Mouse (Mus musculus) spleen, postnatal 14 days (tissue): Measurements from ENCODE around the gene Dnlz.
A peak's percentile ranks its signal among the peaks of the same experiment; 100 is the strongest.

ENCODE experiments used
- DNase-seq, 2 experiments: peaks; one replicate each; pipeline ENCODE4 v3.0.0; 2021 to 2022; ENCODE audit warnings: low spot score in 2 of 2

Gene Dnlz

DNA sequence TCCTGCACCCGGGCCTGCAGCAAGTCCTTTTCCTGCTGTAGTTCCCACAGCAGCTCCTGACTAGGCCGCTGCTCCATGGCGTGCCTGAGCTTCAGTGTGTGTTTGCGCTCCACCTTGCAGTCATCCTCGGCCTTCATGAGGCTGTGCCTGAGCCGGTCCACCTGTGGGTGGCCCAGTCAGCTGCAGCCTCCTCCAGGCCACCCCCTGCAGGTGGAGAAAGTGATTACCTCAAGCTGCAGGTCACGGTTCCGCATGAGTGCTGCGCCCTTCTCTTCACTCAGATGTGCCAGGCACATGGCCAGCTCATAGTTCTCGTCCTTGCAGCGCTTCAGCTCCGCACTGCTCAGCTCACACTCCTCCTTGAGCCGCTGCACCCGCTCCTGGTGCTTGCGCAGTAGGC lies 5.6 kb upstream of the Dnlz start:
- DNase-seq: no peak

DNA sequence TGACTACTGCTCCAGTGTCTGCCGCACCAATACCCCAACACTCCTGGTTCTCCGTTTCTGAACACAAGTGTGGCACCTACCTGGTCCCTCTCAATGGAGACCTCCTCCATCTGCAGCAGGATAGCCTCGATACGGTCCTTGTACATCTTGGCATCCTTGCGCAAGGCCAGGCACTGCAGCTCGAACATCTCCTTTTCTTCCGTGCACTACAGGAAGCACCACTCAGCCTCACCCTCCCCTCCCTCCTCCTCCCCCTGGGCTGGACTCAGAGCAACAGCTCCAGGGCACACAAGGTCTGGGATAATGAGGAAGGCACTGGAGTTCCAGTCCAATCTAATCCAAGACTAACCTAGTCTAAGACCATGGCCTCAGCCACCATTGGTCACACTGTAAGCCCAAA lies 4.8 kb upstream of the Dnlz start:
- DNase-seq: no peak

DNA sequence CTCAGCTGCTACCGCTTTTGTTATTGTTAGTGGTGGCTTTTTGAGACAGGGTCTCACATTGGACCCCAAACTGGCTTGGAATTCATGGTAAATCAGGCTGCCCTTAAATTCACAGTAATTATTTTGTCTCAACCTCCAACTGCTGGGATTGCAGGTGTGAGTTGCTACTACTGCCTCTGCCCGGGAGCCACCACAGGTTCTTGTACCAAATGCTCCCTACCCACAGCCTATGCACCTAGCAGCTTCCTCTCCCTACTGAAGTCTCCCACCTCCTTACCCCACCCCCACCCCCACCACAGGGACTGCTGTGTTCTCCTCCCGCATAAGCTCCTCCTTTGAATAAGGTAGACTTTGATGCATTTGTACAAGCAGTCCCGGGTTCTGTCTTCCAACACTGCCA lies 4.3 kb upstream of the Dnlz start:
- DNase-seq: no peak

DNA sequence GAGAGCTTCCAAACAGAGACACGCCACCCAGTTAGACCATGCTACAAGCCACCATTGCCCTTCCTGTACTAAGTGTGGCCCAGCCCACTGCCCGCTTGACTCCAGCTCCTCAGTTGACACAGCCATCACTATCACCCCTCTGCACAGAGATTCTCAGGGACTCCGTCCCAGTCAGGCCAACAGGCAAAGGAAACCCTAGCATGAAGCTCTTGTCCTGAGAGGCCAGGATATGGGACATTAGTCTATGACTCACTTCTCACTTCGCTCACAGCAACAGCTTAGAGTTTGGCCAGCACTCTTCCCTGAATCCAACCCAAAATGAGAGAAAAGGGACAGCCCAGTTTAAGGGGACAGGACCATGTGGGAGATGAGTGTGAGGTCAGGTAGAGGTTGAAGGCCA lies 2.5 kb upstream of the Dnlz start:
- no peak for DNase-seq

DNA sequence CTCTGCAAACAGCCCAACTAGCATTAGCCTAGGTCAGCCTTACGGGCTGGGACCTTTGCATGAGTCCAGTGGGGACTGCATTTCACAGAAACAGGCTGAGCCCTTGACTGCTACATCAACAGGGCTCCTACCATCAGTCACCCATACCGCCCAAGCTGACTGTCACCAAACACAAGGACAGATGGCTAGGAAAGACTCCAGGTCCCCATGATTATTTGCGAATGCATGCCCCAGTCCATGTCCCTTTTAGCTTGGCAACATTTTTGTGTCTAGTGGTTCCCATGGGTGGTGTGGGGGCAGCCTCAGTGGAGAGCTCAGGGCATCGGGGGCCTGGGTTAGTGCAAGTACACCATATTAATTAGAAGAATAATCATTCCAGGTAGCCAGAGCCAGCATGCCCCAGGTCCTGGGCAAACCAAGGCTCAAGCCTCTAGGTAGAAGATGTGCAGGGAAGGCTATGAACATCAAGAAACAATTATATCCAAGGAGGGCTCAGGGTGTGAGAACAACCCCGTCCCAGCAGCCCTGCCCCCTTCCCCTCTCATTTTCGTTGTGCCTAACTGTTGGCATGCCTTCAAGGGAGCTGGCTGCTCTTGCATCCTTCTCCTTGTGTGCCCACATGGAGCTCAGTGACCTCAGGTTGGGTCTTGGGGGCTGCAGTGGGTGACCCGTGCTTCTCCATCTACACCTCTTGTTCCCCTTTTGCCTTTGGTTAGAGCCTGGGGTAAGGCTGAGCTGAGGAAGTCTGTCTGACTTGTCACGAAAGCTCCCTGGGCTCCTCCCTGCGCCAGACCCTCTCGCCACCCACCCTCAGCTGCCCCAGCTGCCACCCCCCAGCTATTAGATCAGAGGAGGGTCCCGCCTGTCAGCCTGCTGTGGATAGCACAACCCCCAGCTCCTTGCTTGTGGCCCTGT lies 1.4 kb upstream of the Dnlz start:
- DNase-seq: no peak

DNA sequence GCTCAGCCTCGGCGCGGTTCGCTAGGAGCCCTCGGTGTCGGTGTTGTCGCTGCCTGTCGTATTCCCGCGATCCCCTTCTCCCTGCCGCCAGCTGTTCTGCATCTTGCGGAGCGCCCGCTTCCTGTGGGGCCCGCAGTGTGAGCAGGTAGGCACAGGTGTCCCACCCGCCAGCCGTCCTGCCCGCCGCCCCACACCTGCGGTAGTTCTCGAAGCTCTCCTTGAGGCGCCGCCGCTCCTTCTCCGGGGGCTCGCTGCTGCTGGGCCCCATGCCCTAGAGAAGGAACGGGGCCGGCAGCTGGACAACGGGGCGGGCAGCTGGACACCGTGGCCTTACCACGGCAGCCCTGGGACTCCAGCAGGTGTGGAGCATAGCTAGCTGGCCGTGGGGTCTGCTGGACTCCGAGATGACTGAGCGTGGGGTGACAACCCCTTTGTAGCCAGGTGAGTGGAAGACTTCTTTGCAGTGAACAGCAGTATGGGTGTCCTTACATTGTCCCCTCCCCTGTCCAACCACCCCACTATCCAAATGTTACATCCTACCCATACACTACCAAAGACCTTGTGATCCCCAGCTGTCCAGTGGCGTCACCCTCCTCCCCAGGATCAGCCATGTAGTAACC lies 491 bp upstream of the Dnlz start:
- peak in 1 of 2 experiments; percentile 26 for DNase-seq

DNA sequence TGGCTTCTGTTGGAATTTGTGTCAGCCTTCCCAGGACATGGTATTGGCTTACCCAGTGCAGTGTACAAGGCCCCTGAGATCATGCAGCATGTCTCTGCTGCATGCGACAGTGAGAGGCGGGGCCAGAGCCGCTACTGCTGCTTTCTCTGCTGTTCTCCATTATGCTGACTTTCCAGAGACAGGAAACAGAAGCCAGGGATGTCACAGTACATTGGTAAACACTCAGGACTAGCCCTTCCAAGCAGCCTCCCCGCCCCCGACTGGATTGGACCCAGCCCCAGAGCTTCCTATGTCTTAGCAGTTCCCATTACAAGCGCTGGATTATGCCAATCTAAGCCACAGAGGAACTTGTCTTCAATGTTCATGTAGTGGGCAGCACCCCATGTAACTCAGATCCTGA lies 3.7 kb downstream of the Dnlz start:
- no peak for DNase-seq

DNA sequence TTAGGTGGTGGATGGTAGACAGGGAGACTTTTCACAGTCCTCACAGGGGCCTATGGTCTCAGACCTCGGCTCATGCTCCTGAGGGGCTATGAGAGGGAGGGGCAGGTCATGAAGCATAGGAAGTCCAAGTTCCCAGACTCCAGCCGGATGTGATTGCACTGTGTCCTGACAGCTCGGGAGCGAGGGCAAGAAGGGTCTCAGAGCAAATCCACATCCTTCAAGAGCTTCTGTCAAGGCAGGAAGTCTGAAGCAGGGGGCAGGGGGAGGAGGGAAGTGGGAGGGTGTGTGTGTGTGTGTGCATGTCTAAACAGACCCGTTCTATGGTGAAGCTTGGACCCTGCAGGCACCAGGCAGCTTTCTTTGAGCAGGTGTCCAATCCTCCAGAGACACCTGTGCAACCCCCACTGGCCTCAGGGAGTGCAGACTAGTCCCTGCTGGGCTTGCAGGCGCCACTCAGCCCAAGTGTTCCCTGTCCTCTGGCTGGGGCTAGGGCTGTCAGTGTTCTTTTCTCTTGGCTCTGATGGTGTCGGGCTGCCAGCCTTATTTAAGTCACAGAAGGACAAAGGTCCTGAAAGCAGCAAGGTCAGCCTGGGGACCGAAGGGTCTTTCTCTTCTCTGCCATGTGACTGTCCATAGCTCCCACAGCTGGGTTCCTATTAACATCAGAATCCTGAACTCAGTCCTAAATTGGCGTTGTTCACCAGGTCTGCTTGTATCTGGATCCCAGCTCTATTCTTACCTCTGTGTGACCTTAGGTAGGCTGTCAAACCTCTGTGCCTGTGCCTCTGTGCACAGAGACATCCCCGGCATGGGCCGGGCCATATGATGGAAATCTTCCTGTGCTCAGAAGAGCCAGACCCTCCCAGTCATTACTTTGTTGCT lies 9.1 kb downstream of the Dnlz start:
- no peak for DNase-seq

DNA sequence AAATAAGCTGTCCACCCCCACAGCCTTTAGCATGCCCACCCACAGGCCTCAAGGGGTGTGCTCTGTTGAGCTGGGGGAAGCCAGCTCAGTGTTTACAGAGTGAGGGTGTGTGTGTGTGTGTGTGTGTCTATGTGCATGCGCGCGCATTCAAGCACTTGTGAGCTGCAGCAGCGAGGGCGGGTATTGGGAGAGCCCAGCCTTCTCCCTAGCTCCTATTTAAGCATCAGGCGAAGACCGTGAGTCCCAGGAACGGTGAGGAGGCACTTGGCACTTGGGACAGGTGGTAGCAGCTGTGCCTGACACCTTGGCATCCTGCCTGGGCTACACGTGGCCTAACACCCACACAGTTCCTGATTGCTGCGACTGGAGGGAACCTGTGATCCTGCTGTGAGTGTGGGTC lies 9.9 kb downstream of the Dnlz start:
- DNase-seq: no peak

DNA sequence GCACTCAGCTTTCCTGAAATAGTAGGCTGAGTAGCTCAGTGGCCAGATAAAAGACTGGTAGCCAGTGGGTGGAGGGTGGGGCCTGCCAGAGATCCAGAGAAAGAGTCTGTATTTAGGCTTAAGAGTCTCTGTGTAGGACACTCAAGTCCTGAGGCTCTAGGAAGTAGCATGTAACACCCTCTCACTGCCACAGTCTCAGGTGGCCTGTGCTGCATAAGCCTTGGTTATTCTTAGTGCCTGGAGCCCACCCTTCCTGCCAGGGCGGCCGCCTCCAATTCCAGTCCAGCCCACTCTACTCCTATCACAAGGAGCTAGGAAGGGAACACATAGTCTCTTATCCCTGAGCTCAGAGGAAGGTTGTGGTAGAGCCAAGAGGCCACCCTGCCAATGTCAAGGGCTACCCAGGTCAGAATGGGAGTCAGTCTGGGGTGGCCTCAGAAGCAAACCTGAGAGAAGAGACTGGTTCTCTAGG lies 10.4 kb downstream of the Dnlz start:
- DNase-seq: no peak

DNA sequence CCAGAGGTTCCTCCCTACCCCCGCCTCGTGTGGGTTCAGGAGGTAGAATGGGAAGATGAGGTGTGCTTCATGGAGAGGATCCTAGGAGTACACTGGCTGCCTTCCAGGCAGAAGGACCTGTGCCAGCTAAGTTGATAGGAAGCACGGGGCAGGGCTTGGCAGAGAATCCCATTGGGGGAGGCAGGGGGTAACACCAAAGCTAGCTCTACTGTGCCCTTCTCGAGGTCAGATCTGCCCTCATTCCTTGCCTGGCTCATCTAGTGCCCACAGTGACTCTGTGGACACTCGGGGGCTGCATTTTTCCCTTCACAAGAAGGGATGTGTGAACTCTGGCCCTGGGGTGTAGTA lies 12.7 kb downstream of the Dnlz start:
- no peak for DNase-seq

DNA sequence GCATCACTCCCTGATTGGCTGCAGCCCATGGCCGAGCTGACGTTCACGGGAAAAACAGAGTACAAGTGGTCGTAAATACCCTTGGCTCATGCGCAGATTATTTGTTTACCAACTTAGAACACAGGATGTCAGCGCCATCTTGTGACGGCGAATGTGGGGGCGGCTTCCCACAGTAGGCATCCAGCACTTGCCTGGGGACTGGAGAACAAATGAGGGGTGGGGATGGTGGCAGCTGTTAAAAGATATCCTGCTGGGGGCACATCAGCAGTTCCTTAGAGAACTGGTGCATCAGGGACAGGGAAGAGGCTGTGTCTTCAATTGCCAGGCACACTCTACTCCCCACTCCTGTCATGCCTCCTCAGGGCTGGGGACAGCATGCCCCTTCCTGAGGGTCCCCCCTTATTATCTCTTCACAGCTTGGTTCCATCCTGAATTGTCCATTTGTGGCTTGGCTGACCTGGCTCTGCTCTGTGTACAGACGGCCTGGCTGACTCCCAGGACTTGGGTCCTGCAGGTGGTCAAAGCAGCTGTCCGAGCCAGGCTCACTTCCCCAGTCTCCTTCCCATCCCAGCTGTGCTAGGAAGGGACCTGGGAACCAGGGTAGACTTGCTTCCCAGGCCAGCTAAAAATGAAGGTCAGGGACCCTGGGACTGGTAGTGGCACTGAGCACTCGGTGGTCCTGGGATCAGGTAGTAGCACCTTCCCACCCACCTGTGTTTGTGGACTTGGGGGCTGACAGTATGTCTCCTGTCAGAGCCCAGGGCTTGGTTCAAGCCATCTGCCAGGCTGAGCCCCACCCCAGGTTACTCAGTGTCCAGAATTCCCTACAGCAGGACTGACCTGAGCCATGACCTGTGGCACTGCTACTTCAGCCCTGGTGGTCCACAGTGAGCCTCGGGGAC lies 13.4 kb downstream of the Dnlz start:
- DNase-seq: no peak

DNA sequence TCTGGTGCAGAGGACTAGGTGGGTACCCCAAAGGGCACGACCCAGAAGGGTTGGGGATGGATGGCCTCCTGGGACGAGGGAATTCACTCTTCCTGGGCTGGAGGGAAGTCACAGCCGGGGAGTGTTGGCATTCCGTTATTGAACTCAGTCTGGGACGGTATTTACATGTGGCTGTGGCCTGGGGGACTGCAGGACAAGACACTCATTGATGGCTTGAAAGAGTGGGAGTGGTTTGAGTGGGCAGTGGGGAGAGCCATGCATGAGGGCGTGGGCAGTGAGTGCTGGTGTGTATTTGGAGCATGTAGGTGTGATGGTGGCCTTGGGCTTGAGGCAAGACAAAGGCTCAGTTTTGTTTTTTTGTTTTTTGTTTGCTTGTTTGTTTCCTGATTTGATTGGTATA lies 21.2 kb downstream of the Dnlz start:
- DNase-seq: no peak

DNA sequence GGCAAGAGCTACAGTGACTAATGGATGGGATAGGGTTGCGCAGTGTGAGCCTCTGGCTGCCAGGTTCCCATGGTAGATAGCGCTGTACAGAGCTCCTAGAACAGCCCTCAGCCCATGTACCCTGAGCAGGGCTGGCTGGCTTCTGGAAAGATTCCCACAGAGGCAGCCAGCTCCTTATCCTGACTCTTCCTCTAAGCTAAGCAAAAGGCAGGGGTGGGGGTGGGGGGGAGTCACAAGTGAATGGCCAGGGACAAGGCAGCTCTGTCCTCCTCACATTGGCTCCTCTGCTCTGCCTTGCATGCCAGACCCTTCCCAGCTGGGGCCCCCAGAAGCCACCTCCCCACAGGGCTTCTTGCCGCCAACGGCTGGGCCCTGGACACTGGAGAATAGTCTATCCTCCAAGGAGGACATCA lies 21.8 kb downstream of the Dnlz start:
- DNase-seq: no peak

DNA sequence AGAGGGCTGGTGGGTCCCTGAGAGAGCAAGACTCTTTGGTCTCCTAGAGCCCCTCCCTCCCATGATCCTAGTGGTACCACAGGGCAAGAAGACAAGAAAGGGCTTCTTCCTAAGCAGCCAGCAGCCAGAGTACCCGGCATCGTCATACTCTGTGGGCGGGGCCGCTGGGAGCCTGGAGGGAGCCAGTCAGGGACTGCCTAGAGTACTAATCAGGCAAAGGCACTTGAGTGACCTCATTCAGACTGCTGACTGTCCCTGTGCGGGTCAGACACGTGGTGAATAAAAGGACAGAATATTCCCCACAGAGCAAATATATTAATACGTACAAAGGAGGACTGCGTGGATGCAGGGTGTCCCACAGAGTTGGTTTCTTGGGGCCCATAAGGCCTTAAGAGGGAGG lies 22.5 kb downstream of the Dnlz start:
- DNase-seq: no peak

DNA sequence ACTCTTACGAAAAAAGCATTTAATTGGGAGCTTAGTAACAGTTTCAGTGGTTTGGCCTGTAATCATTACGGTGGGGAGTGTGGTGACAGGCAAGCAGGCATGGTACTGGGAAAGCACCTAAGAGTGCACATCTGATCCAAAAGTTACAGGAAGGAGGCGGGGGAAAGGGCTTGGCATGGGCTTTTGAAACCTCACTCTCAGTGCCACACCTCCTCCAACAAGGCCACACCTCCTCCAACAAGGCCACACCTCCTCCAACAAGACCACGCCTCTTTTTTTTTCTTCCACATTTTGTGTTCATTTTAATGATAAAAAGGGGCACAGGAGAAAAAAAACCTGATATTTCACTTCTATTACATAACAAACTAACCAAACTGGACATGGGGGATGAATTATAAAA lies 24.1 kb downstream of the Dnlz start:
- no peak for DNase-seq

DNA sequence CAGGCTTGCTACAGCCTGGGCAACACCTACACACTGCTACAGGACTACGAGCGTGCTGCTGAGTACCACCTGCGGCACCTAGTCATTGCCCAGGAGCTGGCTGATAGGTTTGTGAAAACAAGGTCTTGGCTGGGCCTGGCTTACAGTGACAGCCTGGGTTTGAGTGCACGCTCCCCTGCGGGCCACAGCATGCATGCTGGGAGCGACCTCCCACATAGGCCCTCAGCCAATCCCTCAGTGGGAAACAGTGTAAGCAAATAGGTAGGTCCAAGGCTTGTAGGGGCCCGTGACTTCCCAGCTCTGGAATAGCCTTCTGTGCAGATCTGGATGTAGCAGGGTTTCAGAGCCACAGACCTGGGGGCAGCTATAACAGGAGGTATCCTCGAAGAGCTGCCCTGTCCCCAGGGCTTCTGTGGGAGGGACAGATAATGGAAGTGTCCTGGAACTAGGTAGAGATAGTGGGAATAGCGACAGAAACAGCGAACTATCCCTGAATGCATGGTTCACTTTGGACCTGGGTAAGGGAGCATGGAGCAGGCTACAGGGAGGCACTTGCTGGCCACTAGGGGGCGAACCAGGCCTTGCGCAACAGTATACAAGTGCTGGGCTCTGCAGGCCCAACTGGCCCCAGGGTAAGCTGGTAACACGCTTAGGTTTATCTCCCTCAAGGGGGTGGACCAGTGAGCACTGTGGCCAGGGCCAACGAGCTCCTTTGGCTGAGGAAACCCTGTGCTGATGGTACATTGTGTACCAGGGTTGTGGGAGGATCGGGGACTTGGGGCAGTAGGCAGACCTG lies 26.3 kb downstream of the Dnlz start:
- DNase-seq: peak; percentile 26 to 45

DNA sequence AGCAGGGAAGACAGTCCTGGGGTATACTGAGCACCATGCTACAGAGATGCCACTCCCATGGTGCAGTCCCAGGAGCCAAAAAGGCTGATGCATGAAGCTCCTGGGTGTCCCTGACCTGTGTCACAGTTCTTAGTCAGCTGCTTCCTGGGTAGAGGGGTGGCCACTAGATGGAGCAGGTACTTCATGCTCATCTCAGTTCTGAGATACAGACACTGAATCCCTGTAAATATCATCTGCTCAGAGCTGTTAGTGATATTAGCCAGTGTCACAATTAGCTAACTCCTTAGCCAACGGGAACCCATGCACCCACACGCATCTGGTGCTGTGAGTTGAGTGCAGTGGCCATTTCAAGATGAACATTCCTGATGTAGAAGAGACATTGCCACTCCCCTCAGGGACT lies 27.0 kb downstream of the Dnlz start:
- DNase-seq: no peak

DNA sequence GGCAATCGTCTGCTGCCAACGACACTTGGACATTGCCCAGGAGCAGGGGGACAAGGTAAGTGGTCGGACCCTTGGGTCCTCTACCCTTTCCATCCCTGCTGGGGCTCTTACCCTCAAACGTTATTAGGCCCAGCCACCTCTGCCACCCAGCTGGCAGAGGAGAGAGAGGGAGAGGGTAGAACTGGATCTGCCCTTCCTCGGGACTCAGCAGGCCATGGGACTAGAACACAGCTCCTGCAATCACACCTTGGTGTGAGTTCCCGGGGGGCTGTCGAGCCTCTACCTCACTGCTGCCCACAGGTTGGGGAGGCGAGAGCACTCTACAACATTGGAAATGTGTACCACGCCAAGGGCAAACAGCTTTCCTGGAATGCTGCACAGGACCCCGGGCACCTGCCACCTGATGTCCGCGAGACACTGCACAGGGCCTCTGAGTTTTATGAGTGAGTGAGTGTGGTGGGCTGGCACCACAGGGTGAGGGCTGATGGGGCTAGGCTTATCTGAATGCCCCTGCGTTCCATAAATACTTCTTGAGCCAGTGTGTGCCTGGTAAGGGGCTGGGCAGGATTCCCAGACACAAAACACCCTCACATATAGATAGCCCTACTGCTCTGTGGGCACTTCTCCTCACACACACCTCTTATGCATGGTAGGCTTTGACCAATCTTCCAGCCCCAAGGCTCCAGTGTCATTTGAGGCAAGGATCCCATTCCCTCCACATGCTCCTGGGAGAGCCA lies 28.2 kb downstream of the Dnlz start:
- no peak for DNase-seq
